Mouse (Mus musculus): ENCODE measurements around the gene Gm16223.

Gene Gm16223

GRCm38 (mm10) chr5:42067476-42068187 is at the start of gene Gm16223:
Gm16223 (plus strand) TSS chr5:42067960.
- DNase-seq (ENCODE audit: low read depth, low spot score), result no peak

- no peak for DNase-seq (ENCODE audit: low read depth, low spot score)
These were observed 45.7 kb upstream of the Gm16223 start for GRCm38 (mm10) chr5:42022029-42022428.

- no peak for DNase-seq (ENCODE audit: low read depth, low spot score)
These were observed 44.2 kb upstream of the Gm16223 start for GRCm38 (mm10) chr5:42023521-42023920.

- no peak for DNase-seq (ENCODE audit: low read depth, low spot score)
These were observed 31.2 kb upstream of the Gm16223 start for GRCm38 (mm10) chr5:42036388-42037082.

- no peak for DNase-seq (ENCODE audit: low read depth, low spot score)
These were observed 13.1 kb upstream of the Gm16223 start for GRCm38 (mm10) chr5:42054636-42055035.

- no peak for DNase-seq (ENCODE audit: low read depth, low spot score)
These were observed 12.6 kb upstream of the Gm16223 start for GRCm38 (mm10) chr5:42055151-42055550.

GRCm38 (mm10) chr5:42065090-42065489 is 2.7 kb upstream of the Gm16223 start:
- DNase-seq (ENCODE audit: low read depth, low spot score), result no peak

- DNase-seq (ENCODE audit: low read depth, low spot score), result no peak
These were observed 685 bp upstream of the Gm16223 start for GRCm38 (mm10) chr5:42067075-42067474.

GRCm38 (mm10) chr5:42068188-42068579 is 424 bp downstream of the Gm16223 start:
- no peak for DNase-seq (ENCODE audit: low read depth, low spot score)

- no peak for DNase-seq (ENCODE audit: low read depth, low spot score)
These were observed 49.0 kb downstream of the Gm16223 start for GRCm38 (mm10) chr5:42116586-42117346.

- DNase-seq (ENCODE audit: low read depth, low spot score), result no peak
These were observed 57.8 kb downstream of the Gm16223 start for GRCm38 (mm10) chr5:42125562-42125961.

- DNase-seq (ENCODE audit: low read depth, low spot score), result no peak
These were observed 87.9 kb downstream of the Gm16223 start for GRCm38 (mm10) chr5:42155626-42156025.

- DNase-seq (ENCODE audit: low read depth, low spot score), result no peak
These were observed 97.0 kb downstream of the Gm16223 start for GRCm38 (mm10) chr5:42164731-42165130.

- DNase-seq (ENCODE audit: low read depth, low spot score), result no peak
These were observed 98.6 kb downstream of the Gm16223 start for GRCm38 (mm10) chr5:42166311-42166710.

GRCm38 (mm10) chr5:42168071-42168470 is 100.3 kb downstream of the Gm16223 start:
- DNase-seq (ENCODE audit: low read depth, low spot score), result no peak

GRCm38 (mm10) chr5:42168785-42169184 is 101.0 kb downstream of the Gm16223 start:
- DNase-seq (ENCODE audit: low read depth, low spot score), result no peak

GRCm38 (mm10) chr5:42174109-42174508 is 106.3 kb downstream of the Gm16223 start:
- DNase-seq (ENCODE audit: low read depth, low spot score), result no peak

GRCm38 (mm10) chr5:42175424-42175823 is 107.7 kb downstream of the Gm16223 start:
- DNase-seq (ENCODE audit: low read depth, low spot score), result no peak

GRCm38 (mm10) chr5:42198493-42198892 is 130.7 kb downstream of the Gm16223 start:
- no peak for DNase-seq (ENCODE audit: low read depth, low spot score)

- DNase-seq (ENCODE audit: low read depth, low spot score), result no peak
These were observed 139.8 kb downstream of the Gm16223 start for GRCm38 (mm10) chr5:42207456-42208122.

- DNase-seq (ENCODE audit: low read depth, low spot score), result no peak
These were observed 144.0 kb downstream of the Gm16223 start for GRCm38 (mm10) chr5:42211554-42212338.
